Mouse (Mus musculus) kidney, adult 2 months (tissue): ENCODE data around the gene Acot9. TPM values are rescaled to one million over a fixed set of nuclear protein-coding genes. Genes with fewer than 3 reads are reported as not detected.

Source experiments
- DNase-seq: peaks from one replicate; pipeline ENCODE4 v3.0.0; 2021
- H3K27ac ChIP-seq: fragments of 200-500 bp; 2 replicates; pipeline ENCODE4 v1.5.1; 2012; ENCODE audit warnings: low read depth, low read length, control low read depth, inconsistent platforms; ENCODE audit not compliant: insufficient read depth
- H3K27me3 ChIP-seq: fragments of 200-500 bp; replicated peaks from 2 replicates; pipeline ENCODE4 v1.6.1; 2012; ENCODE audit warnings: mild to moderate bottlenecking, moderate library complexity, low read length, inconsistent platforms; ENCODE audit not compliant: control insufficient read depth, insufficient read depth
- H3K36me3 ChIP-seq: fragments of 200-500 bp; 2 replicates; pipeline ENCODE4 v1.6.1; 2012; ENCODE audit warnings: mild to moderate bottlenecking, moderate library complexity, low read length, inconsistent platforms; ENCODE audit not compliant: control insufficient read depth, insufficient read depth
- H3K4me1 ChIP-seq: fragments of 200-500 bp; 2 replicates; pipeline ENCODE4 v1.6.1; 2011; ENCODE audit warnings: low read length; ENCODE audit not compliant: control insufficient read depth, insufficient read depth
- H3K4me3 ChIP-seq: fragments of 200-500 bp; 2 replicates; pipeline ENCODE4 v1.5.1; 2011; ENCODE audit warnings: mild to moderate bottlenecking, low read depth, low read length, control low read depth; ENCODE audit not compliant: insufficient read depth
- CTCF ChIP-seq: fragments of 200-500 bp; conservative IDR thresholded peaks from 2 replicates; pipeline ENCODE4 v1.5.1; 2011; ENCODE audit warnings: low read depth, mild to moderate bottlenecking, control low read depth, low read length, moderate library complexity, mixed read lengths; ENCODE audit not compliant: insufficient read depth, insufficient read length
- POLR2A ChIP-seq: fragments of 200-500 bp; IDR thresholded peaks from one replicate; pipeline ENCODE4 v1.6.1; 2011; ENCODE audit warnings: low read depth, low read length, control low read depth
- WGBS: fragments of 180-500 bp; shearing (Covaris S2); methylation state at CpG from one replicate; pipeline ENCODE4 v1.1.7; 2018; 5-methylcytosine and 5-hydroxymethylcytosine counted together
- polyA plus RNA-seq: library from polyadenylated mRNA; depleted of rRNA; stranded (reverse); fragments of >200 nt; gene quantifications from 2 replicates; pipeline ENCODE4 v1.2.3, GENCODE M21; 2012; rRNA removed

Acot9 gene
- polyA plus RNA-seq = 16.4 and 18.5 TPM in 2 replicates

GRCm38 (mm10) chrX:155262235-155262914 is at the start of gene Acot9:
Gene Acot9 (plus strand): TSS chrX:155262443.
- 1% methylated on average over 37 of the region's 37 CpGs for WGBS
- DNase-seq = peak; percentile 95
- H3K27ac ChIP-seq = peak within 1 kb of the TSS; percentile 88
- peak within 1 kb of the TSS; percentile 98 for H3K4me3 ChIP-seq
- peaks cover 14% of the 10 kb centered on the region for H3K4me1 ChIP-seq
- H3K36me3 ChIP-seq = no peaks in the 10 kb centered on the region
- H3K27me3 ChIP-seq = no peaks in the 10 kb centered on the region
- peak; percentile 41 for TF ChIP-seq POLR2A
- TF ChIP-seq CTCF = peak; percentile 41

GRCm38 (mm10) chrX:155214291-155215136 is 47.7 kb upstream of the Acot9 start:
- DNase-seq = peak; percentile 55

GRCm38 (mm10) chrX:155215501-155216248 is 46.6 kb upstream of the Acot9 start:
- TF ChIP-seq CTCF = no peak
- no peak for TF ChIP-seq POLR2A
- Histone ChIP-seq H3K27me3 (no peaks in the 10 kb centered on the region), H3K27ac (peak overlapping the region; percentile 99), H3K36me3 (peaks cover 2% of the 10 kb centered on the region; the same call in 1 of the 2 replicates), H3K4me3 (peak overlapping the region; percentile 96), H3K4me1 (peaks cover 4% of the 10 kb centered on the region; the same call in 1 of the 2 replicates)
- WGBS = under 1% methylated on average over 24 of the region's 24 CpGs
- DNase-seq = peak; percentile 51

More at GRCm38 (mm10) chrX:155214291-155215136, 47.7 kb upstream of the Acot9 start:
- Histone ChIP-seq H3K36me3 (peaks cover 2% of the 10 kb centered on the region; the same call in 1 of the 2 replicates), H3K27me3 (no peaks in the 10 kb centered on the region), H3K4me3 (peak overlapping the region; percentile 96), H3K4me1 (peaks cover 4% of the 10 kb centered on the region; the same call in 1 of the 2 replicates), H3K27ac (peak overlapping the region; percentile 60; the same call in 1 of the 2 replicates)
- TF ChIP-seq CTCF = no peak
- TF ChIP-seq POLR2A = no peak
- WGBS = 16% methylated on average over 5 of the region's 5 CpGs

GRCm38 (mm10) chrX:155216271-155216670 is 46.0 kb upstream of the Acot9 start, which contains the start of gene Sat1:
Gene Sat1 (minus strand): TSS chrX:155216449.
- DNase-seq = peak; percentile 97
- Histone ChIP-seq H3K27ac (peak within 1 kb of the TSS; percentile 99), H3K36me3 (peaks cover 2% of the 10 kb centered on the region; the same call in 1 of the 2 replicates), H3K4me1 (peaks cover 4% of the 10 kb centered on the region; the same call in 1 of the 2 replicates), H3K27me3 (no peaks in the 10 kb centered on the region), H3K4me3 (peak within 1 kb of the TSS; percentile 96)
- TF ChIP-seq CTCF = peak; percentile 79
- peak; percentile 24 for TF ChIP-seq POLR2A
- WGBS = under 1% methylated on average over 26 of the region's 26 CpGs

- TF ChIP-seq CTCF (no peak), POLR2A (no peak)
- WGBS = 68% methylated on average over 2 of the region's 2 CpGs
- no peak for DNase-seq
These were observed 44.0 kb upstream of the Acot9 start for GRCm38 (mm10) chrX:155218277-155218676.

GRCm38 (mm10) chrX:155256856-155257255 is 5.4 kb upstream of the Acot9 start:
- TF ChIP-seq CTCF = no peak
- no peak for TF ChIP-seq POLR2A
- no peak for DNase-seq
- no peaks in the 10 kb centered on the region for H3K27me3 ChIP-seq
- no peaks in the 10 kb centered on the region for H3K4me1 ChIP-seq
- H3K36me3 ChIP-seq = no peaks in the 10 kb centered on the region
- no peak overlapping the region for H3K4me3 ChIP-seq
- H3K27ac ChIP-seq = no peak overlapping the region; the same call in 1 of the 2 replicates

More at GRCm38 (mm10) chrX:155218277-155218676, 44.0 kb upstream of the Acot9 start:
- Histone ChIP-seq H3K36me3 (peaks cover 2% of the 10 kb centered on the region; the same call in 1 of the 2 replicates), H3K27ac (no peak overlapping the region), H3K4me1 (peaks cover 4% of the 10 kb centered on the region; the same call in 1 of the 2 replicates), H3K4me3 (no peak overlapping the region), H3K27me3 (no peaks in the 10 kb centered on the region)

- DNase-seq = no peak
- Histone ChIP-seq H3K27ac (peak overlapping the region; percentile 88), H3K4me3 (peak overlapping the region; percentile 98)
These were observed 641 bp downstream of the Acot9 start for GRCm38 (mm10) chrX:155262915-155263252.

More at GRCm38 (mm10) chrX:155262915-155263252, 641 bp downstream of the Acot9 start:
- WGBS = 0% methylated on average over 1 of the region's 1 CpGs
- TF ChIP-seq CTCF (no peak), POLR2A (no peak)
- Histone ChIP-seq H3K4me1 (peaks cover 14% of the 10 kb centered on the region), H3K36me3 (no peaks in the 10 kb centered on the region), H3K27me3 (no peaks in the 10 kb centered on the region)
